Mouse (Mus musculus) kidney, adult 2 months (tissue): Measurements from ENCODE around the gene Agtpbp1.

Source experiments
- CTCF ChIP-seq: fragments of 200-500 bp; conservative IDR thresholded peaks from 2 replicates; pipeline ENCODE4 v1.5.1; 2011; ENCODE audit warnings: low read depth, mild to moderate bottlenecking, control low read depth, low read length, moderate library complexity, mixed read lengths; ENCODE audit not compliant: insufficient read depth, insufficient read length
- POLR2A ChIP-seq: fragments of 200-500 bp; IDR thresholded peaks from one replicate; pipeline ENCODE4 v1.6.1; 2011; ENCODE audit warnings: low read depth, low read length, control low read depth

GRCm38 (mm10) chr13:59587201-59587600, 2.2 kb upstream of the Agtpbp1 start:
- no peak for TF ChIP-seq POLR2A
- TF ChIP-seq CTCF, result no peak
